Mouse (Mus musculus) heart, embryonic 10.5 days (tissue): ENCODE measurements around the gene Utp6. TPM values are rescaled to one million over a fixed set of nuclear protein-coding genes. Genes with fewer than 3 reads are reported as not detected.
A peak's percentile ranks its signal among the peaks of the same experiment; 100 is the strongest.

ENCODE experiments used
- DNase-seq: peaks from one replicate; pipeline ENCODE4 v3.0.0-alpha.2; 2017; ENCODE audit warnings: low spot score
- H3K27ac ChIP-seq: fragments of 300-500 bp; sonication (generic); 2 replicates; pipeline ENCODE4 v1.5.1; 2016; ENCODE audit warnings: mild to moderate bottlenecking
- H3K27me3 ChIP-seq: fragments of 300-500 bp; sonication (generic); 2 replicates; pipeline ENCODE4 v1.6.1; 2016; ENCODE audit warnings: mild to moderate bottlenecking; ENCODE audit not compliant: poor library complexity, insufficient read depth, severe bottlenecking
- H3K36me3 ChIP-seq: fragments of 300-500 bp; sonication (generic); 2 replicates; pipeline ENCODE4 v1.6.1; 2016; ENCODE audit warnings: mild to moderate bottlenecking, moderate library complexity
- H3K4me1 ChIP-seq: fragments of 300-500 bp; sonication (generic); 2 replicates; pipeline ENCODE4 v1.6.1; 2016; ENCODE audit warnings: mild to moderate bottlenecking
- H3K4me3 ChIP-seq: fragments of 300-500 bp; sonication (generic); 2 replicates; pipeline ENCODE4 v1.5.1; 2016; ENCODE audit warnings: mild to moderate bottlenecking, moderate library complexity
- H3K9me3 ChIP-seq: fragments of 300-500 bp; sonication (generic); 2 replicates; pipeline ENCODE4 v1.6.1; 2016; ENCODE audit warnings: mild to moderate bottlenecking, moderate library complexity
- WGBS: fragments of 180-500 bp; shearing (Covaris S2); methylation state at CpG from one replicate; pipeline ENCODE4 v1.1.7; 2016; 5-methylcytosine and 5-hydroxymethylcytosine counted together
- polyA plus RNA-seq: library from polyadenylated mRNA; unstranded; fragments of >200 nt; fragmentation: Nextera tagmentation; extraction: Ambion mirVana; gene quantifications from 2 replicates; pipeline ENCODE4 v1.2.1, GENCODE M21; 2016

Utp6 gene
- polyA plus RNA-seq, 1 experiment from 2014 or later, result 49.5 TPM

GRCm38 (mm10) chr11:79935766-79936165, 26.4 kb downstream of the Utp6 start:
- 82% methylated on average over 9 of the region's 9 CpGs for WGBS
- H3K27me3 ChIP-seq, result no peaks in the 10 kb centered on the region

DNA sequence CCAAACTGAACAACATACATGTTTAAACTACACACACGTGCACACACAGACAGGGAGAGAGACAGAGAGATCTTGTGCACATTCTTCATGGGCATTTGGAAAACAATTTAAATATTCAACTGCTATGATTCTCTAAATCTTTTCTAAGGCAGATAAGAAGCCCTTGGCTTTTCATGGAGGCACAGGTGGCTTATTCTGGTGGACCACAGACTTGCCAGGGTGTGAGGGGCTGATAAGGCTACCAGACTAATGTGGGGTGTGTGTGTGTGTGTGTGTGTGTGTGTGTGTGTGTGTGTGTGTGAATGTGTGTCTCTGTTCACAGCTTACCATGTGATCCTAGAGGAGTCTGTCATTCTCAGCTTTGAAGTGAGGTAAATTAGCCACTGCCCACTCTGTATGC, 39.4 kb downstream of the Utp6 start:
- Histone ChIP-seq H3K4me3 (no peak overlapping the region), H3K27me3 (no peaks in the 10 kb centered on the region; the same call in 1 of the 2 replicates), H3K27ac (no peak overlapping the region), H3K9me3 (no peaks in the 10 kb centered on the region), H3K36me3 (no peaks in the 10 kb centered on the region), H3K4me1 (0 out of 2 replicates have a peak, but pooled peaks cover 6% of the 10 kb centered on the region)
- 63% methylated on average over 1 of the region's 1 CpGs for WGBS
- DNase-seq, result no peak

More at GRCm38 (mm10) chr11:79935766-79936165, 26.4 kb downstream of the Utp6 start:
- peaks cover 93% of the 10 kb centered on the region for H3K36me3 ChIP-seq
- H3K4me3 ChIP-seq, result no peak overlapping the region
- H3K27ac ChIP-seq, result no peak overlapping the region
- no peak for DNase-seq
- H3K4me1 ChIP-seq, result no peaks in the 10 kb centered on the region
- no peaks in the 10 kb centered on the region for H3K9me3 ChIP-seq

GRCm38 (mm10) chr11:79922157-79922556, 40.0 kb downstream of the Utp6 start:
- Histone ChIP-seq H3K27ac (no peak overlapping the region), H3K27me3 (no peaks in the 10 kb centered on the region; the same call in 1 of the 2 replicates)
- WGBS, result 77% methylated on average over 3 of the region's 3 CpGs

GRCm38 (mm10) chr11:79920505-79921025, 41.6 kb downstream of the Utp6 start:
- no peaks in the 10 kb centered on the region for H3K36me3 ChIP-seq
- no peak overlapping the region for H3K27ac ChIP-seq
- no peaks in the 10 kb centered on the region; the same call in 1 of the 2 replicates for H3K27me3 ChIP-seq
- DNase-seq, result no peak
- no peaks in the 10 kb centered on the region for H3K9me3 ChIP-seq
- 40% methylated on average over 5 of the region's 5 CpGs for WGBS
- H3K4me3 ChIP-seq, result no peak overlapping the region
- 0 out of 2 replicates have a peak, but pooled peaks cover 11% of the 10 kb centered on the region for H3K4me1 ChIP-seq

More at GRCm38 (mm10) chr11:79922157-79922556, 40.0 kb downstream of the Utp6 start:
- H3K4me3 ChIP-seq, result no peak overlapping the region
- H3K4me1 ChIP-seq, result 0 out of 2 replicates have a peak, but pooled peaks cover 6% of the 10 kb centered on the region
- DNase-seq, result no peak
- no peaks in the 10 kb centered on the region for H3K9me3 ChIP-seq
- H3K36me3 ChIP-seq, result no peaks in the 10 kb centered on the region

DNA sequence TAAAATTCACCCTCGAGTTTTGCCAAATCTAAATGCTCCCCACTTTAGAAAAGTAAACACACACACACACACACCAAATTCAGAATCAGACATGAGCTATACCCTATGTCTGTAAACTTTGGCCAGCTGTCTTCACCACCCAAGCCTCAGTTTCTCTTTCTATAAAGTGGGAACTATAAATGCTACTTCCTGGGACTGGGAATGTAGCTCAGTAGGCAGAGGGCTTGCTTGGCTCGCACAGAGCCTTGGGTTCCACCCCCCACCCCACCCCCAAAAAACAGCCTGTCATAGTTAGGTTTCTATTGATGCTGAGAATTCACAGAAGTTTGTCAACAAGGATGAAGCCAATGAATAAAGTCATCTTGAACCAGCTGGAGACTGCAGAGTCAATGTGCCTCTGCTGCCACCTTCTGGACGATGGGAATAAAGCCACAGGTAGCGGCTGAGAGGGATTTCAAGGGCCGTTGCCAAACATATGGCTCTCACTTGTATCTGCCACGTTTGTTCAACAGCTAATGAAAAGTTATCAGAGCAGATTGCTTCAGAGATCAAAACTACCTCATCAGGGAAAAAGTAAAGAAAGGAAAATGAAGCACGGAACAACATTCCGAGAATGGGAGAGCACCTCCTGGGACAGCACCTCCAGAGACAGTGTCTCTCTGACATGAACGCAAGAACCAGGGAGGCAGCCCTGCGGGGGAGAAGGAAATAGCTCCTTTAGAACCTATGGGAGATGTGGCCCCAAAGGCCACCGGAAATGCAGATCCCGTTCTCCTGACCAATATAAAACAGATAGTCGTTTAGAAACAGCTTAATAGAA, 42.3 kb downstream of the Utp6 start:
- Histone ChIP-seq H3K27me3 (no peaks in the 10 kb centered on the region; the same call in 1 of the 2 replicates), H3K4me3 (no peak overlapping the region), H3K27ac (no peak overlapping the region), H3K9me3 (no peaks in the 10 kb centered on the region), H3K4me1 (0 out of 2 replicates have a peak, but pooled peaks cover 11% of the 10 kb centered on the region), H3K36me3 (no peaks in the 10 kb centered on the region)
- peak; percentile 90 for DNase-seq
- 19% methylated on average over 13 of the region's 13 CpGs for WGBS

DNA sequence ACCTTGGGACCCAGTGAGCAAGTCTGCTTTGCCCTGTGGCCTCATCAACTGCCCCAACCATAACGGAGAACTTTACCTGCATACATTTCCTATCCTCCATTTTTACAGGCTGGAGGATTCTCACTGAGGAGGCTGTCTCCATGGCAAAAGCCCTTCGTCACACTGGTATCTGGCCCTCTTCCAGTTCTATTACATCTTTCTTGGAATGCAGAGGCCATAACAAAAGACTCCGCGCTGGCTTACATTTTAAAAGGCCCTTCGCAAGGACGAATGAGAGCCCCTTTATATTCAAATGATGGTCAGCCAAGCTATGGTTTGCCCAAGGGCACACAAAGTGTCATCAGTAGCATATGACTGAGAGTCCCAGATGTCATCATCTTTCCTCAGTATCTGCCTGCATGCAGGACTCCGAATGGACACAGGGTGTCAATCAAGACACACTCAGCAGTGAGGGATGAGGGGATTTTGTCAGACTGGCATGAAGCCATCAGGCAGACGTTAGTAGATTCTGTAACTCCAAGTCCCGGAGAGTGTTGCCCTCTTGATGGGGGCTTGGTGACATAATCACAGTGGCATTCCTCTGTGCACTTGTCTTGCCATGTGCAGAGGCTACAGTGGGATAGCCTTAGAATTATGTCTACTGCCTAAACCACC, 46.4 kb downstream of the Utp6 start:
- 69% methylated on average over 9 of the region's 9 CpGs for WGBS
- Histone ChIP-seq H3K4me1 (peaks cover 18% of the 10 kb centered on the region; the same call in 1 of the 2 replicates), H3K4me3 (no peak overlapping the region), H3K27ac (no peak overlapping the region), H3K36me3 (no peaks in the 10 kb centered on the region), H3K27me3 (no peaks in the 10 kb centered on the region; the same call in 1 of the 2 replicates), H3K9me3 (no peaks in the 10 kb centered on the region)
- DNase-seq, result no peak

- H3K27ac ChIP-seq, result no peak overlapping the region
- no peak for DNase-seq
- no peaks in the 10 kb centered on the region for H3K9me3 ChIP-seq
- H3K4me1 ChIP-seq, result peaks cover 11% of the 10 kb centered on the region; the same call in 1 of the 2 replicates
- H3K36me3 ChIP-seq, result no peaks in the 10 kb centered on the region
- WGBS, result 74% methylated on average over 14 of the region's 14 CpGs
- no peak overlapping the region for H3K4me3 ChIP-seq
- no peaks in the 10 kb centered on the region for H3K27me3 ChIP-seq
Observed at GRCm38 (mm10) chr11:79908600-79909483, 53.3 kb downstream of the Utp6 start.

DNA sequence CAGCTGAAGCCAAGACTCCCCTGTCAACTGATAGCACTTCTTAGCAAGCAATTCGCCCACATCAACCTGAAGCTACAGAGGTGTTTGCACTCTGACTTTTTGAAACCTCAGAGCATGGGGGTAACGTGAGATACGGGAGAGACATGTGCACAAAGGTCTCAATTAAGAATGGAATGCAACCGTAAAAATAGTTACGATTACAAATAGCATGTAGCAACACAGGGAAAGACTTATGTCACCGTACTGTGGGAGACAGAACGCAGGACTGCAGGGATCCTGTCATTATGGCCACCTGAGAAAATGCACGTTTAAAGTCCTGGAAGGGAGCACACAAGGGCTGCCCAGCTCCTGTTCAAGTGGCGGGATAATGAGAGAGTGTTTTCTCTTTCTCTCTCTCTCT, 55.3 kb downstream of the Utp6 start:
- WGBS, result 56% methylated on average over 9 of the region's 9 CpGs
- H3K27ac ChIP-seq, result no peak overlapping the region
- no peaks in the 10 kb centered on the region for H3K36me3 ChIP-seq
- peaks cover 5% of the 10 kb centered on the region; the same call in 1 of the 2 replicates for H3K4me1 ChIP-seq
- H3K27me3 ChIP-seq, result no peaks in the 10 kb centered on the region
- no peak overlapping the region for H3K4me3 ChIP-seq
- no peaks in the 10 kb centered on the region for H3K9me3 ChIP-seq
- DNase-seq, result no peak

DNA sequence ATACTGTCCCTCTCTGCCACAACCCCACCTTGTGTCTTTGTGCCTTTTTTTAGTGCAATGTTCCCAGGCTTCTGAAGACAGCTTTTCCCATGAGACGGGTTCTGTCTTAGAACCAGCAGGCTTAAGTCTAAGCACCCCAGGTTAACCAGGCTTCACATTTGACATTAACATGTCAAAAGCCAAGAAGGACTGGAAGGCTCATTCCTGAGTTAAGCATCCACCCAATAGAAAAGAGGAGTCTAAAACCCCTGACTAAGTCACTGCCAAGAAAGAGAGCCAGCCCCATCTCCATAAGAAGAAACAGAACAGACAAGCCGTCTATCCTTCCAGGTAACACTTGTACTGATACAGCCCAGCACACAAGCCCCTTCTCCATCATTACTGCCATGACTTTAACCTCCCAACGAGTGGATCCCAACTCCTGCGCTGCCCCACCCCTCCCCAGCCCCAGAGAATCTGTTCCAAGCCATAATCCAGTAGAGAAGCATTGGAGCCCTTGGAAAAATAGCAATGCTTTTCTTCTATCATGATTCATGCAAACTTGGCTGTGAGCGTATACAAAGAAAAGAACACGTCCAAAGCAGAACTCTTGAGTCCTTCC, 59.2 kb downstream of the Utp6 start:
- 85% methylated on average over 6 of the region's 6 CpGs for WGBS
- Histone ChIP-seq H3K4me3 (no peak overlapping the region), H3K27ac (no peak overlapping the region), H3K9me3 (no peaks in the 10 kb centered on the region), H3K27me3 (no peaks in the 10 kb centered on the region), H3K4me1 (0 out of 2 replicates have a peak, but pooled peaks cover 4% of the 10 kb centered on the region), H3K36me3 (no peaks in the 10 kb centered on the region)
- DNase-seq, result no peak

DNA sequence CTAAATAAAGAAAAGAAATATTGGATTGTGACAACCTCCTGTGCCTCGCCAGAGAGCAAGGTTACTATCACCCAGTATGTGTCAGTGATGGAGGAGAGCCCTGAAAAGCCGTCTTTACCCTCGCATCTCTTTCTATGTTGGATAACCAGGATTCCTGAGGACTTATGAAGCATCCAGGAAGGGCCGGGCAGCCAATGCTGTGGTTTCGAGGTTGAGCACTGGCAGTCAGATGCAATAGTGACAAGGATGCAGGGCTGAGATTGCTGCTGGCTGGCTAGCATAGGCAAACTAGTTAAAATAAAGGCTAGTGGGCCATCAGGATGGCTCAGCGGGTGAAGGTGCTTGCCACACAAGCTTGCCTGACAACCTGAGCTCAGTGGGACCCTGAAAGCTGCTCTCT, 61.0 kb downstream of the Utp6 start:
- 74% methylated on average over 6 of the region's 6 CpGs for WGBS
- Histone ChIP-seq H3K4me3 (no peak overlapping the region), H3K4me1 (no peaks in the 10 kb centered on the region)

DNA sequence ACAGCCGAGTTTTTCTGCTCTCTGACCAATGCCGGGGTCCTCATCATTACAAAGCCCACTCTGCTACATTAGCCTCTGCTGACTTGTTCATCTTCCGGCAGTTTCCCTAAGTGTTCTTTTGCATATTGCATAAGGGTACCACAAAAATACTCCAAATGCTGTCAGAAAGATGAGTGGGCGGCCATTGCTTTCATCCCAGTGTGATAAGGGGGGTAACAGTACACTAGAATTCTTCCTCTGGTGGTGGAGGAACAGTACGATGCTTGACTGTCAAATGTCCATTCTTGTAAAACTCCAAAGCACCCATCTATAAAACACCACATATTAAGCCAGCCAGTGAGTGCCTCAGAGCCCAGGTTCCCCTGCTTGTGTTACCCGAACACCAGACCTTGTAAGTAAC, 69.9 kb downstream of the Utp6 start:
- 86% methylated on average over 6 of the region's 6 CpGs for WGBS
- no peaks in the 10 kb centered on the region for H3K4me1 ChIP-seq
- DNase-seq, result no peak
- H3K4me3 ChIP-seq, result no peak overlapping the region
- no peaks in the 10 kb centered on the region for H3K36me3 ChIP-seq
- no peak overlapping the region for H3K27ac ChIP-seq
- H3K27me3 ChIP-seq, result no peaks in the 10 kb centered on the region
- H3K9me3 ChIP-seq, result no peaks in the 10 kb centered on the region

More for the DNA sequence above, 61.0 kb downstream of the Utp6 start:
- Histone ChIP-seq H3K27me3 (no peaks in the 10 kb centered on the region), H3K27ac (no peak overlapping the region), H3K9me3 (no peaks in the 10 kb centered on the region), H3K36me3 (no peaks in the 10 kb centered on the region)
- DNase-seq, result no peak

DNA sequence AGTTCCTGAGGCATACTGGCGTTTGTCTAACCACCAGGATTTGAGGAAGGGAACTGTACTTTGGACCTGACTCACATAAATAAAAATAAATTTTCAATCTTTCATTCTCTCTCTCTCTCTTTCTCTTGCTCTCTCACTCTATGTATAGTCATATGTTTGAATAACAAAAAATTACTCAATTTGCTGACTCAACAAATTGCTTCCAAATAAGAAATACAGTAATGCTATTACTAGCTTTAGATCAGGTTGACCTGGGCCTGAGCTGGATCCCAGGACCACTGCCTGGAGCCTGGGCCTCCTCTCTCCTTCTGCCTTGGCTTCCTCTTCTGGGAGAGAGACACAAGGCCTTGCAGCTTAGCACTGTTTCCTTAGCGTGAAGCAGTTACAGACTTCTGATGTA, 71.4 kb downstream of the Utp6 start:
- H3K36me3 ChIP-seq, result no peaks in the 10 kb centered on the region
- 79% methylated on average over 2 of the region's 2 CpGs for WGBS
- no peak overlapping the region for H3K4me3 ChIP-seq
- no peaks in the 10 kb centered on the region for H3K9me3 ChIP-seq
- no peaks in the 10 kb centered on the region for H3K4me1 ChIP-seq
- H3K27ac ChIP-seq, result no peak overlapping the region
- DNase-seq, result no peak
- no peaks in the 10 kb centered on the region for H3K27me3 ChIP-seq
